Mouse (Mus musculus): ENCODE data around the gene Sox5. TPM values are rescaled to one million over a fixed set of nuclear protein-coding genes. Genes with fewer than 3 reads are reported as not detected.

The Sox5 gene
- polyA plus RNA-seq, 1 experiment, result 24.3 TPM

DNA sequence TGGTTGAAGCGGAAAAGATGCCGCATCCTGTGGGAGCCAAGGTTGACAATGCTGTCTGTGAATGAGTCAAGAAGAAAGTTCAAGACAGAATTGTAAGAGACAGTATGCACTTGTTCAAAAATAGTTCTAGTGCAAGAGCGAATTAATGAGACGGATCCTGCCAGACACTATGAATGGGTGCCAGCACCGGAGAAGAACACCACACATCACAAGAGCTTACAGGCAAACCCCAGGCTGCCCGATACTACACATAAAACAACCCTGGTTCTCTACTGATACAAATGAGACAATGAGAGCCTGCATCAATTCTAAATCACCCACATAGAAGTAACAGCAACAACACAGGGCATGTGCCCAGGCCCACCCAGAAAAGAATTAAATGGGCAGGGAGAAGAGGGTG lies 8.0 kb downstream of the Sox5 start:
- TF ChIP-seq CTCF (IDR thresholded peaks at IDR 0.05; ENCODE audit: extremely low read depth, insufficient read depth, low read length) (no peak), POLR2A (IDR thresholded peaks at IDR 0.05; ENCODE audit: extremely low read depth, insufficient read depth, low read length) (no peak)
- Histone ChIP-seq H3K27ac (ENCODE audit: insufficient read depth, low read length) (no peak overlapping the region), H3K4me1 (ENCODE audit: control insufficient read depth, insufficient read depth, low read length) (no peaks in the 10 kb centered on the region), H3K4me3 (ENCODE audit: insufficient read depth, low read length) (no peak overlapping the region)

DNA sequence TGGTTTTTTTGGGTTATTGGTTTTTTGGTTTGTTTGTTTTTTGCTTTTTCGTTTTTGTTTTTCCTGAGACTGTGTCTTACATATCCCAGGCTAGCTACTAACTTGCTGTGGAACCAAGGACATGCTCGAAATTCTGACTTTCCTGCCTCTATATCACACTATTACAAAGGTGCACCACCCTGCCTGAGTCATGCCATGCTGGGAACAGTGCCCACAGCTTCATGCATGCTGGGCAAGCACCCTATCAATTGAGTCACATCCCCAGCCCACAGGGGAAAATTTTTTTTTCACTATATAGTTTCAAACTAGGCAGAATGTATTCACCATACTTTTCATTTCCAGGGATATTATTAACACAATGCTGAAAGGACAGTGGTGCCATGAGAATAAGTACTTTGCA lies 8.8 kb downstream of the Sox5 start:
- H3K27ac ChIP-seq (ENCODE audit: insufficient read depth, low read length), result no peak overlapping the region
- no peak overlapping the region for H3K4me3 ChIP-seq (ENCODE audit: insufficient read depth, low read length)
- TF ChIP-seq CTCF (IDR thresholded peaks at IDR 0.05; ENCODE audit: extremely low read depth, insufficient read depth, low read length), result no peak
- TF ChIP-seq POLR2A (IDR thresholded peaks at IDR 0.05; ENCODE audit: extremely low read depth, insufficient read depth, low read length), result no peak
- no peaks in the 10 kb centered on the region for H3K4me1 ChIP-seq (ENCODE audit: control insufficient read depth, insufficient read depth, low read length)

DNA sequence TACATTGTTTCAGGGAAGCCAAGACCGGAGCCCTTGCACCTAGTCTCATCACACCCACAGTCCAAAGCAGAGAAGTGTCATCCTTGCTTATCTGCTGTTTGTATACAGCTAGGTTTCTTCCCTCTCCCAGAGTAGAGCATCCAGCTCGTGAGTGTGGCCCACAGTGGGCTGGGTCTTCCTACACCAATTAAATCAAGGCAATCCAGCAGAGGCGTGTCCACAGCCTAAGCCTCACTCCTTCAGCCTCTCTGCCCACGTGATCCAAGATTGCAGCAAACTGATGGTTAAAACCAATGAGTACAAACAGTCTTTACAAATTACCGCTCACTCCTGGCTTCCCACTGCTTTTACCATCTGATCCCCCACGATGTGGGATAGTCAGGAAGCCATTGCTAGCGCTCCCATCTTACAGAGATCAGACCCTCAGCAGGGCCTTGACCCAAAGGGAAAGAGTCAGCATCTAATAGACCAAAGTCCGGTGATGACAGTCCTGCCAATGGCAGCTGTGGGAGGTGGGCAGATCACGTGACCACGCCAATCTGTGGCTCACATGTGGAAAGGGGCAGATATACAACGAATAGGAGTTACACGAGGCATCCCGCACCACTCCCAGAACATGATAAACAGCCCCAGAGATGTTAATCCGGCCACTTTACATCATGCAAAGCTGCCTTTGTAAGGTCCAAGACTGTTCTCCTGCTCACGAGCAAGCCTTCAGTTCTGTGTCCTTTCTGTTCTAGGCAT lies 9.4 kb downstream of the Sox5 start:
- H3K4me1 ChIP-seq (ENCODE audit: control insufficient read depth, insufficient read depth, low read length), result no peaks in the 10 kb centered on the region
- no peak for TF ChIP-seq CTCF (IDR thresholded peaks at IDR 0.05; ENCODE audit: extremely low read depth, insufficient read depth, low read length)
- no peak for TF ChIP-seq POLR2A (IDR thresholded peaks at IDR 0.05; ENCODE audit: extremely low read depth, insufficient read depth, low read length)
- no peak overlapping the region for H3K27ac ChIP-seq (ENCODE audit: insufficient read depth, low read length)
- no peak overlapping the region for H3K4me3 ChIP-seq (ENCODE audit: insufficient read depth, low read length)

DNA sequence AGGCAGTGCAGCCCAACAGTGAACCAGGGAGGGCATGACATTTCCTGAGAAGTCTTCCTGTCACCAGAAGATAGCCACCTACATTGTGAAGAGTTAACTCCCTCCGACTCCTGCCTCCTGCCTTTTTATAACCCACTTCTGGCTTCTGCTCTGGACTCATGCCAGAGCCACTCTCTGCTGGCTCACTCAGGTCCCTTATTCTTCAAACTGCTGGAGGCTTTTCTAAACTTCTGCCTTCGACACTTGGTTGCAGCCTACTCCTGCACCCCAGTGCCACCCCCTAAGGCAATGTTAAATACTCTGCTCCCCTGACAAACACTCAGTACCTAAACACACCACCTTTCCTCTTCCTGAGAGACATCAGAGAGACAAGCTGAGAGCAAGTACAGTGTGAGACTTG lies 12.7 kb downstream of the Sox5 start:
- no peak overlapping the region for H3K27ac ChIP-seq (ENCODE audit: insufficient read depth, low read length)
- no peaks in the 10 kb centered on the region for H3K4me1 ChIP-seq (ENCODE audit: control insufficient read depth, insufficient read depth, low read length)
- no peak overlapping the region for H3K4me3 ChIP-seq (ENCODE audit: insufficient read depth, low read length)
- TF ChIP-seq POLR2A (IDR thresholded peaks at IDR 0.05; ENCODE audit: extremely low read depth, insufficient read depth, low read length) (no peak), CTCF (IDR thresholded peaks at IDR 0.05; ENCODE audit: extremely low read depth, insufficient read depth, low read length) (no peak)

DNA sequence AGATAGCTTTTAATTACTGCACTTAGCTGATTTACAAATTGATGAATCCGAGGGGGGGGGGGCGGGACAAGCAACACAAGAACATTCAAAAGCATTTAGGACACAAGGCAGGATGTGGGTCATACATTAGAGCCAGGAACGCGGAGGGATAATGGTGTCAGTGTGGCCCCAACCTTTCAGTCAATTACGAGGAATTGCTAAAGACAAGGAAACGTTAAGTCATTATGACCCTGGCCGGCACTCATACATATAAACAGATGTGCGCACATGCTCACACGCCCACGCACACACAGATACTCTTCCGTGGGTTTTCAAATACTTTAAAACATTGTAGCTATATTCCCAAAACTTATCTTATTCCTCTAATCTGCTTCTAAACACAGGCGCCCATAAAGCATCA lies 19.9 kb downstream of the Sox5 start:
- no peaks in the 10 kb centered on the region for H3K4me1 ChIP-seq (ENCODE audit: control insufficient read depth, insufficient read depth, low read length)
- no peak overlapping the region for H3K27ac ChIP-seq (ENCODE audit: insufficient read depth, low read length)
- TF ChIP-seq CTCF (IDR thresholded peaks at IDR 0.05; ENCODE audit: extremely low read depth, insufficient read depth, low read length) (no peak), POLR2A (IDR thresholded peaks at IDR 0.05; ENCODE audit: extremely low read depth, insufficient read depth, low read length) (no peak)
- H3K4me3 ChIP-seq (ENCODE audit: insufficient read depth, low read length), result no peak overlapping the region

DNA sequence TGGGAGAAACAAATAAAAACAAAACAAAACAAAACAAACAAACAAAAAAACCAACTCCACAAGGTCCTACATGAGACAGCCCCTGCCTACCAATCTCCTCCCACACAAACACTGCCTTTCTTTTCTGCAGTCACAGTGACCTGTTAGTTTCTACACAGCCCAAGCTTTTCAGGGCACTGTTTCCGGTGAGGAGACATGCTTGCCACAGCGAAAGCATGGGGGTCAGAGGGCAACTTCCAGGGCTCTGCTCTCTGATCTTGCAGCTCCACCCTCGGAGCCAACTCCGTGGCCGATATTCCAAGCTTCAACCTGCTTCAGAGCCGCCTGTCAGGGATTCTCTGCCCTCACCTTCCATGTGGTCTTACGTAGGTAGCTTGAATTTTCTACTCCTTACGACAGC lies 22.6 kb downstream of the Sox5 start:
- Histone ChIP-seq H3K4me1 (ENCODE audit: control insufficient read depth, insufficient read depth, low read length) (no peaks in the 10 kb centered on the region), H3K4me3 (ENCODE audit: insufficient read depth, low read length) (no peak overlapping the region), H3K27ac (ENCODE audit: insufficient read depth, low read length) (no peak overlapping the region)
- TF ChIP-seq POLR2A (IDR thresholded peaks at IDR 0.05; ENCODE audit: extremely low read depth, insufficient read depth, low read length) (no peak), CTCF (IDR thresholded peaks at IDR 0.05; ENCODE audit: extremely low read depth, insufficient read depth, low read length) (no peak)

DNA sequence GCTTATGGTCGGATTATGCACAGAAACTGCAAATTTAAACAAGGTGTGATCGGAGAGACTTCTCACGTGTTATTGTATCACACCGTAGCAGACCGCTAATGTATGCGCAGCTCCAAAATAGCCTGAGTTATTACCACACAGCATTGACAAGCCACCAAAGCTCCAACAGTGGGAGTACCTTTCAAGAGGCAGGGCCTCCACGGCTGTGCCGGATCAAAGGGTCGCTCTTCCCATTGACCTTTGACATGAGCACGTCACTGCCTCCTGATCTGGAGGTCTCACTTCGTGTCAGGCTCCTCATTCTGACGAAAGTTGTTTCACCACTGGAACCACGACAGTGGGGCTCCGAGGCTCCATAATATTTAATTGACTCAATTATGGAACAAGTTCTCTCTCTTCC lies 24.4 kb downstream of the Sox5 start:
- Histone ChIP-seq H3K27ac (ENCODE audit: insufficient read depth, low read length) (no peak overlapping the region), H3K4me3 (ENCODE audit: insufficient read depth, low read length) (no peak overlapping the region), H3K4me1 (ENCODE audit: control insufficient read depth, insufficient read depth, low read length) (peaks cover 1% of the 10 kb centered on the region; the same call in 1 of the 2 replicates)
- TF ChIP-seq CTCF (IDR thresholded peaks at IDR 0.05; ENCODE audit: extremely low read depth, insufficient read depth, low read length), result no peak
- TF ChIP-seq POLR2A (IDR thresholded peaks at IDR 0.05; ENCODE audit: extremely low read depth, insufficient read depth, low read length), result no peak

DNA sequence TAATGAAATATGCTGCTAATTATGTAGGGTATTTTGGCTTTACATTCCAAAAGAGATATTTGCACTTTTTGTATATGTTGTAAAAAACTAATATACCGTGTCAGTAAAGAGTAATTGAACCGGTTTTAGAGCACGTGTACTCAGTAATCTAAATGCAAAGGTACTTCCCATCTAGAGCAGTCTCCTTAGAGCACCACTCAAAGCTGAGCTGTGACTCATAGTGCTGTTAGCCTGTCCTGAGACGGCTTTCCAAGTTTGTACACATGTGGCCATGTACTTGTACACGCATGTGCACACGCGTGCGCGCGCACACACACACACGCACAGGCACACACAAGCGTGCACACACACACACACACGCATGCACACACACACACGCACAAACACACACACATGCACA lies 25.3 kb downstream of the Sox5 start:
- TF ChIP-seq CTCF (IDR thresholded peaks at IDR 0.05; ENCODE audit: extremely low read depth, insufficient read depth, low read length), result no peak
- TF ChIP-seq POLR2A (IDR thresholded peaks at IDR 0.05; ENCODE audit: extremely low read depth, insufficient read depth, low read length), result no peak
- no peak overlapping the region for H3K4me3 ChIP-seq (ENCODE audit: insufficient read depth, low read length)
- H3K27ac ChIP-seq (ENCODE audit: insufficient read depth, low read length), result no peak overlapping the region
- H3K4me1 ChIP-seq (ENCODE audit: control insufficient read depth, insufficient read depth, low read length), result peaks cover 1% of the 10 kb centered on the region; the same call in 1 of the 2 replicates

DNA sequence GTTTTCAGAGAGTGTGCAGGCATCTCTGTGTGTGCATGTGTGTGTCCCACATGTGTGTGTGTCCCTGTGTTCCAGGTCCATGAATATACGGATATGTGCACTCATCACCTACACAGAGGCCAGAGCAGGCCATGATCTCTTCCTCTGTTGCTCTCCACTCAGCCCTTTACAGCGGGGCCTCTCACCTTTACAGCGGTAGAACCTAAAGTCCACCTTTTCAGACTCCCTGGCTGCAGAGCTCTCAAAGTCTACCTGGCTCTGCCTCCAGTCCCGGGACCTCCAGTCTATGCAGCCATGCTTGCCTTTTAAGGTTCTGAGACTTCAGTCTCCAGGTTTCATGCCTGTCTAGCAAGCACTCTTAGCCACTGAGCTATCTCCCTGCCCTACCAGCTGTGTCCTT lies 26.5 kb downstream of the Sox5 start:
- H3K4me1 ChIP-seq (ENCODE audit: control insufficient read depth, insufficient read depth, low read length), result peaks cover 1% of the 10 kb centered on the region; the same call in 1 of the 2 replicates
- TF ChIP-seq CTCF (IDR thresholded peaks at IDR 0.05; ENCODE audit: extremely low read depth, insufficient read depth, low read length), result no peak
- no peak for TF ChIP-seq POLR2A (IDR thresholded peaks at IDR 0.05; ENCODE audit: extremely low read depth, insufficient read depth, low read length)
- H3K27ac ChIP-seq (ENCODE audit: insufficient read depth, low read length), result no peak overlapping the region
- no peak overlapping the region for H3K4me3 ChIP-seq (ENCODE audit: insufficient read depth, low read length)

DNA sequence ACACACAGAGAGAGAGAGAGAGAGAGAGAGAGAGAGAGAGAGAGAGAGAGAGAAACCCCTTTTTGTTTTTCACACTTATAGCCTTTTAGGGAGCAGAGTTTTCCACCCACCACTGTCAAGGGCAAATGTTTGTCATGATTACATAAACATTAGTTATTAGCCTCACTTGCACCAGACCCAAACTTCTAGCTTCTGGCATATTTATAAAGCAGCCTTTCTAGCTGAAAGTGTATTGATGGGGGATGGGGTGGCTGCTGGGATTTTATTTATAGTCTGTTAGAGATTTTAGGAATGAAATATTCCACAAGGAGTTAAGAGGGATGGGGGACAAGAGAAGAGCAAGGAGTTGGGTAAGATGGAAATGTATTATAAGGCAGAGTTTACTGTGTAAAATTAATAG lies 27.4 kb downstream of the Sox5 start:
- no peak overlapping the region for H3K27ac ChIP-seq (ENCODE audit: insufficient read depth, low read length)
- no peak overlapping the region for H3K4me3 ChIP-seq (ENCODE audit: insufficient read depth, low read length)
- H3K4me1 ChIP-seq (ENCODE audit: control insufficient read depth, insufficient read depth, low read length), result peaks cover 1% of the 10 kb centered on the region; the same call in 1 of the 2 replicates
- TF ChIP-seq POLR2A (IDR thresholded peaks at IDR 0.05; ENCODE audit: extremely low read depth, insufficient read depth, low read length), result no peak
- no peak for TF ChIP-seq CTCF (IDR thresholded peaks at IDR 0.05; ENCODE audit: extremely low read depth, insufficient read depth, low read length)

Data from cortical plate, adult 2 months (tissue).